Mouse (Mus musculus) right cerebral cortex, postnatal 10 days (tissue): ENCODE data around the gene Tnfrsf13c.

Experiments
- DNase-seq, 2 experiments: peaks; one replicate each; pipeline ENCODE4 v3.0.0; 2021; ENCODE audit warnings: low spot score in 2 of 2

Tnfrsf13c gene

GRCm38 (mm10) chr15:82230098-82230611 lies 6.0 kb upstream of the Tnfrsf13c start:
- no peak for DNase-seq

GRCm38 (mm10) chr15:82229542-82230045 lies 5.4 kb upstream of the Tnfrsf13c start:
- DNase-seq: no peak

GRCm38 (mm10) chr15:82225769-82226168 lies 1.6 kb upstream of the Tnfrsf13c start:
- no peak for DNase-seq

- no peak for DNase-seq
Observed at GRCm38 (mm10) chr15:82224602-82225215, 540 bp upstream of the Tnfrsf13c start.

GRCm38 (mm10) chr15:82223251-82223650 lies 918 bp downstream of the Tnfrsf13c start:
- DNase-seq: no peak

- no peak for DNase-seq
Observed at GRCm38 (mm10) chr15:82221104-82221860, 2.9 kb downstream of the Tnfrsf13c start.

- no peak for DNase-seq
Observed at GRCm38 (mm10) chr15:82220003-82220675, 4.0 kb downstream of the Tnfrsf13c start.

- no peak for DNase-seq
Observed at GRCm38 (mm10) chr15:82218778-82219666, 5.1 kb downstream of the Tnfrsf13c start.

- no peak for DNase-seq
Observed at GRCm38 (mm10) chr15:82217980-82218379, 6.2 kb downstream of the Tnfrsf13c start.

GRCm38 (mm10) chr15:82217039-82217438 lies 7.1 kb downstream of the Tnfrsf13c start:
- no peak for DNase-seq

GRCm38 (mm10) chr15:82216142-82216827 lies 7.9 kb downstream of the Tnfrsf13c start:
- no peak for DNase-seq

GRCm38 (mm10) chr15:82215332-82216046 lies 8.7 kb downstream of the Tnfrsf13c start:
- DNase-seq: no peak

GRCm38 (mm10) chr15:82213222-82213621 lies 10.9 kb downstream of the Tnfrsf13c start:
- no peak for DNase-seq

GRCm38 (mm10) chr15:82212752-82213063 lies 11.5 kb downstream of the Tnfrsf13c start, which contains the start of gene Shisa8:
Shisa8 (minus strand) TSS chr15:82212815.
- no peak for DNase-seq

GRCm38 (mm10) chr15:82211911-82212751 lies 12.0 kb downstream of the Tnfrsf13c start:
- DNase-seq: no peak

GRCm38 (mm10) chr15:82211281-82211680 lies 12.9 kb downstream of the Tnfrsf13c start:
- no peak for DNase-seq

- DNase-seq: no peak
Observed at GRCm38 (mm10) chr15:82210801-82211200, 13.4 kb downstream of the Tnfrsf13c start.

GRCm38 (mm10) chr15:82209295-82210050 lies 14.7 kb downstream of the Tnfrsf13c start:
- DNase-seq: no peak
